Mouse (Mus musculus) MEL (cell line): ENCODE measurements at regions not wholly inside any gene's neighbourhood (a gene's known extent, or its start where the extent isn't known, plus 50 kb on each side); places are given as distances from the start of the nearest gene placed in this dataset.

Source experiments
- CHD2 ChIP-seq: IDR thresholded peaks from 2 replicates; pipeline ENCODE4 v1.6.1; 2011; ENCODE audit warnings: low read length, improper control_type of control experiment
- CTCF ChIP-seq, 3 experiments: IDR thresholded peaks in 2 of 3; conservative IDR thresholded peaks in 1 of 3; 2 replicates each; pipeline ENCODE4 v1.5.1; 2011 to 2012; ENCODE audit warnings: low read length in 3 of 3, low read depth in 2 of 3, mild to moderate bottlenecking in 2 of 3, improper control_type of control experiment in 1 of 3, inconsistent platforms in 1 of 3, mixed read lengths in 1 of 3, moderate library complexity in 1 of 3; ENCODE audit not compliant: control insufficient read depth in 1 of 3, insufficient read depth in 1 of 3, poor library complexity in 1 of 3, severe bottlenecking in 1 of 3
- EP300 ChIP-seq, 2 experiments: IDR thresholded peaks; 2 replicates each; pipeline ENCODE4 v1.6.1; 2011; ENCODE audit warnings: improper control_type of control experiment in 2 of 2, low read length in 2 of 2, low read depth in 1 of 2, mild to moderate bottlenecking in 1 of 2
- ETS1 ChIP-seq: IDR thresholded peaks from 2 replicates; pipeline ENCODE4 v1.6.1; 2012; ENCODE audit warnings: low read depth, mild to moderate bottlenecking, inconsistent platforms, low read length, improper control_type of control experiment, moderate library complexity
- GATA1 ChIP-seq: IDR thresholded peaks from 2 replicates; pipeline ENCODE4 v1.6.1; 2011; ENCODE audit warnings: low read depth, low read length, improper control_type of control experiment
- JUND ChIP-seq: IDR thresholded peaks from 2 replicates; pipeline ENCODE4 v1.6.1; 2011; ENCODE audit warnings: low read depth, mild to moderate bottlenecking, improper control_type of control experiment, low read length
- MAFK ChIP-seq: IDR thresholded peaks from 2 replicates; pipeline ENCODE4 v1.6.1; 2011; ENCODE audit warnings: low read depth, mild to moderate bottlenecking, low read length, improper control_type of control experiment, borderline replicate concordance
- MAX ChIP-seq: IDR thresholded peaks from 2 replicates; pipeline ENCODE4 v1.6.1; 2011; ENCODE audit warnings: low read length, improper control_type of control experiment
- MEF2A ChIP-seq: IDR thresholded peaks from 2 replicates; pipeline ENCODE4 v1.6.1; 2014; ENCODE audit warnings: low read depth, mild to moderate bottlenecking, inconsistent platforms, low read length, improper control_type of control experiment; ENCODE audit not compliant: poor library complexity, insufficient replicate concordance, severe bottlenecking; ENCODE audit errors: extremely low read depth
- POLR2A ChIP-seq, 2 experiments: IDR thresholded peaks; 2 replicates each; pipeline ENCODE4 v1.6.1; 2011 to 2012; ENCODE audit warnings: low read length in 2 of 2, mild to moderate bottlenecking in 2 of 2, control low read depth in 1 of 2, improper control_type of control experiment in 1 of 2, low read depth in 1 of 2, moderate library complexity in 1 of 2; ENCODE audit not compliant: control insufficient read depth in 1 of 2, insufficient read depth in 1 of 2, poor library complexity in 1 of 2
- USF1 ChIP-seq: IDR thresholded peaks from 2 replicates; pipeline ENCODE4 v1.6.1; 2014; ENCODE audit warnings: low read depth, mild to moderate bottlenecking, inconsistent platforms, low read length, improper control_type of control experiment, moderate library complexity
- ZC3H11A ChIP-seq: IDR thresholded peaks from 2 replicates; pipeline ENCODE4 v1.6.1; 2012; ENCODE audit warnings: low read depth, mild to moderate bottlenecking, inconsistent platforms, low read length, improper control_type of control experiment

DNA sequence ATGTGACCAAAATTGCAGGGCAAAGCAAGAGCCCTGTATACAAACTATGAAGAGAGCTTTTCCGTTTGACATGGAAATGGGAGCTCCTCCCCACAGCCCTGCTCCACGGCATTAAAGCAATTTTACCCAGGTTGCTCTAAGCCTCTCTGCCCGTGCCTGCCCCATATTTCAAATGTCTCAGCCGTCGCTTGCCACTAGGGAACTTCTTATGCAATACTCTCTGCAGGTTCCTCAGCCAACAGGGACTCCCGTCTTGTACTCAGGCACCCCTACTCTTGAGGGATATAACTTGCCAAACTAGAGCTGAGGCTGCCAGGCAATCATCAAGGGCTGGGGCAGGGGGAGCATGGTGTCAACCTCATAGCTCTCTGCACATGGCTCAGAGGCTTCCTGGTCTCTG is 145.1 kb downstream of the Cdh26 start:
- no peak for TF ChIP-seq EP300 (IDR thresholded peaks at IDR 0.05; ENCODE audit: low read depth in 1 of 2, low read length in 2 of 2)
- TF ChIP-seq GATA1, result no peak
- TF ChIP-seq MEF2A, result no peak
- TF ChIP-seq CTCF (IDR thresholded peaks at IDR 0.05 in 2 of 3, conservative IDR thresholded peaks at IDR 0.05 in 1 of 3; ENCODE audit: control insufficient read depth in 1 of 3, insufficient read depth in 1 of 3, low read depth in 2 of 3, low read length in 3 of 3, poor library complexity in 1 of 3, severe bottlenecking in 1 of 3), result no peak
- no peak for TF ChIP-seq ETS1
- TF ChIP-seq MAX, result no peak
- no peak for TF ChIP-seq MAFK
- no peak for TF ChIP-seq USF1
- TF ChIP-seq JUND, result no peak
- TF ChIP-seq CHD2, result no peak
- TF ChIP-seq POLR2A (IDR thresholded peaks at IDR 0.05; ENCODE audit: control insufficient read depth in 1 of 2, insufficient read depth in 1 of 2, low read depth in 1 of 2, low read length in 2 of 2, poor library complexity in 1 of 2), result no peak
- TF ChIP-seq ZC3H11A, result no peak
